Mouse (Mus musculus): ENCODE results near the gene Thada. TPM values are rescaled to one million over a fixed set of nuclear protein-coding genes. Genes with fewer than 3 reads are reported as not detected.

Thada gene
- polyA plus RNA-seq, 1 experiment from 2014 or later = 13.8 TPM

- ATAC-seq (replicated peaks; ENCODE audit: low FRiP score) (no peak), DNase-seq (ENCODE audit: low spot score) (no peak)
- no peak overlapping the region for H3K4me2 ChIP-seq (ENCODE audit: low read depth, low read length, severe bottlenecking)
- no peaks in the 10 kb centered on the region for H3K4me1 ChIP-seq (replicated peaks; ENCODE audit: control insufficient read depth, insufficient read depth, low read length)
- no peak overlapping the region for H3K9ac ChIP-seq (ENCODE audit: low read length)
- no peaks in the 10 kb centered on the region for H3K36me3 ChIP-seq (ENCODE audit: control insufficient read depth, insufficient read depth, low read length)
- 82% methylated on average over 2 of the region's 2 CpGs for WGBS
- H3K27me3 ChIP-seq (ENCODE audit: control insufficient read depth, insufficient read depth, low read length) = no peaks in the 10 kb centered on the region
- no peaks in the 10 kb centered on the region for H3K9me3 ChIP-seq (ENCODE audit: control insufficient read depth, low read length)
- H3K4me3 ChIP-seq (ENCODE audit: low read depth, low read length) = no peak overlapping the region
- H3K27ac ChIP-seq (ENCODE audit: low read depth, low read length) = no peak overlapping the region
Measured at GRCm38 (mm10) chr17:84505922-84506321, 39.9 kb upstream of the Thada start.

GRCm38 (mm10) chr17:84502341-84502740 lies 36.3 kb upstream of the Thada start:
- Histone ChIP-seq H3K4me1 (replicated peaks; ENCODE audit: control insufficient read depth, insufficient read depth, low read length) (no peaks in the 10 kb centered on the region), H3K9me3 (ENCODE audit: control insufficient read depth, low read length) (no peaks in the 10 kb centered on the region), H3K36me3 (ENCODE audit: control insufficient read depth, insufficient read depth, low read length) (no peaks in the 10 kb centered on the region), H3K9ac (ENCODE audit: low read length) (no peak overlapping the region), H3K4me3 (ENCODE audit: low read depth, low read length) (no peak overlapping the region), H3K27me3 (ENCODE audit: control insufficient read depth, insufficient read depth, low read length) (no peaks in the 10 kb centered on the region), H3K27ac (ENCODE audit: low read depth, low read length) (no peak overlapping the region), H3K4me2 (ENCODE audit: low read depth, low read length, severe bottlenecking) (no peak overlapping the region)
- 92% methylated on average over 3 of the region's 3 CpGs for WGBS
- DNase-seq (ENCODE audit: low spot score) (no peak), ATAC-seq (replicated peaks; ENCODE audit: low FRiP score) (no peak)

GRCm38 (mm10) chr17:84498639-84499038 lies 32.6 kb upstream of the Thada start:
- Histone ChIP-seq H3K9ac (ENCODE audit: low read length) (no peak overlapping the region), H3K36me3 (ENCODE audit: control insufficient read depth, insufficient read depth, low read length) (no peaks in the 10 kb centered on the region), H3K27me3 (ENCODE audit: control insufficient read depth, insufficient read depth, low read length) (no peaks in the 10 kb centered on the region), H3K4me3 (ENCODE audit: low read depth, low read length) (no peak overlapping the region), H3K4me2 (ENCODE audit: low read depth, low read length, severe bottlenecking) (no peak overlapping the region), H3K27ac (ENCODE audit: low read depth, low read length) (no peak overlapping the region), H3K9me3 (ENCODE audit: control insufficient read depth, low read length) (no peaks in the 10 kb centered on the region), H3K4me1 (replicated peaks; ENCODE audit: control insufficient read depth, insufficient read depth, low read length) (no peaks in the 10 kb centered on the region)
- 33% methylated on average over 5 of the region's 5 CpGs for WGBS
- DNase-seq (ENCODE audit: low spot score) = no peak
- no peak for ATAC-seq (replicated peaks; ENCODE audit: low FRiP score)

GRCm38 (mm10) chr17:84497972-84498604 lies 32.1 kb upstream of the Thada start:
- no peaks in the 10 kb centered on the region for H3K4me1 ChIP-seq (replicated peaks; ENCODE audit: control insufficient read depth, insufficient read depth, low read length)
- ATAC-seq (replicated peaks; ENCODE audit: low FRiP score) = no peak
- no peak overlapping the region for H3K27ac ChIP-seq (ENCODE audit: low read depth, low read length)
- H3K9ac ChIP-seq (ENCODE audit: low read length) = no peak overlapping the region
- no peak for DNase-seq (ENCODE audit: low spot score)
- H3K36me3 ChIP-seq (ENCODE audit: control insufficient read depth, insufficient read depth, low read length) = no peaks in the 10 kb centered on the region
- no peaks in the 10 kb centered on the region for H3K27me3 ChIP-seq (ENCODE audit: control insufficient read depth, insufficient read depth, low read length)
- no peaks in the 10 kb centered on the region for H3K9me3 ChIP-seq (ENCODE audit: control insufficient read depth, low read length)
- no peak overlapping the region for H3K4me3 ChIP-seq (ENCODE audit: low read depth, low read length)
- no peak overlapping the region for H3K4me2 ChIP-seq (ENCODE audit: low read depth, low read length, severe bottlenecking)
- WGBS = 76% methylated on average over 3 of the region's 3 CpGs

GRCm38 (mm10) chr17:84497559-84497958 lies 31.6 kb upstream of the Thada start:
- H3K4me1 ChIP-seq (replicated peaks; ENCODE audit: control insufficient read depth, insufficient read depth, low read length) = no peaks in the 10 kb centered on the region
- H3K9ac ChIP-seq (ENCODE audit: low read length) = no peak overlapping the region
- H3K9me3 ChIP-seq (ENCODE audit: control insufficient read depth, low read length) = no peaks in the 10 kb centered on the region
- WGBS = 69% methylated on average over 2 of the region's 2 CpGs
- DNase-seq (ENCODE audit: low spot score) (no peak), ATAC-seq (replicated peaks; ENCODE audit: low FRiP score) (no peak)
- no peaks in the 10 kb centered on the region for H3K27me3 ChIP-seq (ENCODE audit: control insufficient read depth, insufficient read depth, low read length)
- no peak overlapping the region for H3K4me3 ChIP-seq (ENCODE audit: low read depth, low read length)
- H3K27ac ChIP-seq (ENCODE audit: low read depth, low read length) = no peak overlapping the region
- H3K4me2 ChIP-seq (ENCODE audit: low read depth, low read length, severe bottlenecking) = no peak overlapping the region
- H3K36me3 ChIP-seq (ENCODE audit: control insufficient read depth, insufficient read depth, low read length) = no peaks in the 10 kb centered on the region

- Histone ChIP-seq H3K9ac (ENCODE audit: low read length) (no peak overlapping the region), H3K4me2 (ENCODE audit: low read depth, low read length, severe bottlenecking) (no peak overlapping the region), H3K36me3 (ENCODE audit: control insufficient read depth, insufficient read depth, low read length) (no peaks in the 10 kb centered on the region), H3K4me3 (ENCODE audit: low read depth, low read length) (no peak overlapping the region), H3K9me3 (ENCODE audit: control insufficient read depth, low read length) (no peaks in the 10 kb centered on the region), H3K27me3 (ENCODE audit: control insufficient read depth, insufficient read depth, low read length) (no peaks in the 10 kb centered on the region), H3K4me1 (replicated peaks; ENCODE audit: control insufficient read depth, insufficient read depth, low read length) (0 out of 2 replicates have a peak, but pooled peaks cover 1% of the 10 kb centered on the region), H3K27ac (ENCODE audit: low read depth, low read length) (no peak overlapping the region)
- ATAC-seq (replicated peaks; ENCODE audit: low FRiP score) = no peak
- WGBS = 82% methylated on average over 5 of the region's 5 CpGs
- no peak for DNase-seq (ENCODE audit: low spot score)
Measured at GRCm38 (mm10) chr17:84497026-84497425, 31.0 kb upstream of the Thada start.

- Histone ChIP-seq H3K9me3 (ENCODE audit: control insufficient read depth, low read length) (no peaks in the 10 kb centered on the region), H3K27ac (ENCODE audit: low read depth, low read length) (no peak overlapping the region), H3K27me3 (ENCODE audit: control insufficient read depth, insufficient read depth, low read length) (no peaks in the 10 kb centered on the region), H3K4me3 (ENCODE audit: low read depth, low read length) (no peak overlapping the region), H3K4me1 (replicated peaks; ENCODE audit: control insufficient read depth, insufficient read depth, low read length) (0 out of 2 replicates have a peak, but pooled peaks cover 1% of the 10 kb centered on the region), H3K36me3 (ENCODE audit: control insufficient read depth, insufficient read depth, low read length) (no peaks in the 10 kb centered on the region), H3K4me2 (ENCODE audit: low read depth, low read length, severe bottlenecking) (no peak overlapping the region), H3K9ac (ENCODE audit: low read length) (no peak overlapping the region)
- DNase-seq (ENCODE audit: low spot score) = peak; percentile 61
- ATAC-seq (replicated peaks; ENCODE audit: low FRiP score) = 0 out of 2 replicates have a peak, but pooled peaks have one; percentile 15
- 33% methylated on average over 5 of the region's 5 CpGs for WGBS
Measured at GRCm38 (mm10) chr17:84492255-84492880, 26.4 kb upstream of the Thada start.

- Histone ChIP-seq H3K9me3 (ENCODE audit: control insufficient read depth, low read length) (no peaks in the 10 kb centered on the region), H3K27me3 (ENCODE audit: control insufficient read depth, insufficient read depth, low read length) (no peaks in the 10 kb centered on the region), H3K36me3 (ENCODE audit: control insufficient read depth, insufficient read depth, low read length) (no peaks in the 10 kb centered on the region), H3K4me2 (ENCODE audit: low read depth, low read length, severe bottlenecking) (no peak overlapping the region), H3K9ac (ENCODE audit: low read length) (no peak overlapping the region), H3K4me3 (ENCODE audit: low read depth, low read length) (no peak overlapping the region), H3K27ac (ENCODE audit: low read depth, low read length) (no peak overlapping the region), H3K4me1 (replicated peaks; ENCODE audit: control insufficient read depth, insufficient read depth, low read length) (0 out of 2 replicates have a peak, but pooled peaks cover under 1% of the 10 kb centered on the region)
- ATAC-seq (replicated peaks; ENCODE audit: low FRiP score) = no peak
- 84% methylated on average over 2 of the region's 2 CpGs for WGBS
- DNase-seq (ENCODE audit: low spot score) = no peak
Measured at GRCm38 (mm10) chr17:84487415-84487814, 21.4 kb upstream of the Thada start.
